Mouse (Mus musculus) hindbrain, embryonic 10.5 days (tissue): ENCODE measurements around the gene Gm6525. TPM values are rescaled to one million over a fixed set of nuclear protein-coding genes. Genes with fewer than 3 reads are reported as not detected.

Experiments used
- DNase-seq: peaks from one replicate; pipeline ENCODE4 v3.0.0-alpha.2; 2017; ENCODE audit warnings: low spot score
- H3K27ac ChIP-seq: fragments of 300-500 bp; sonication (generic); 2 replicates; pipeline ENCODE4 v1.5.1; 2016; ENCODE audit warnings: mild to moderate bottlenecking, moderate library complexity
- H3K27me3 ChIP-seq: fragments of 300-500 bp; sonication (generic); 2 replicates; pipeline ENCODE4 v1.6.1; 2016; ENCODE audit warnings: mild to moderate bottlenecking; ENCODE audit not compliant: poor library complexity, insufficient read depth, severe bottlenecking
- H3K36me3 ChIP-seq: fragments of 300-500 bp; sonication (generic); 2 replicates; pipeline ENCODE4 v1.6.1; 2016; ENCODE audit warnings: mild to moderate bottlenecking, moderate library complexity
- H3K4me1 ChIP-seq: fragments of 300-500 bp; sonication (generic); replicated peaks from 2 replicates; pipeline ENCODE4 v1.6.1; 2016; ENCODE audit warnings: mild to moderate bottlenecking
- H3K4me3 ChIP-seq: fragments of 300-500 bp; sonication (generic); 2 replicates; pipeline ENCODE4 v1.5.1; 2016; ENCODE audit warnings: mild to moderate bottlenecking, moderate library complexity
- H3K9me3 ChIP-seq: fragments of 300-500 bp; sonication (generic); 2 replicates; pipeline ENCODE4 v1.6.1; 2016; ENCODE audit warnings: mild to moderate bottlenecking, moderate library complexity
- WGBS: fragments of 180-500 bp; shearing (Covaris S2); methylation state at CpG from one replicate; pipeline ENCODE4 v1.1.7; 2016; 5-methylcytosine and 5-hydroxymethylcytosine counted together
- polyA plus RNA-seq: library from polyadenylated mRNA; unstranded; fragments of >200 nt; fragmentation: Nextera tagmentation; extraction: Ambion mirVana; gene quantifications from 2 replicates; pipeline ENCODE4 v1.2.1, GENCODE M21; 2016

Gm6525 gene
- polyA plus RNA-seq, 1 experiment from 2014 or later = 1.9 TPM

DNA sequence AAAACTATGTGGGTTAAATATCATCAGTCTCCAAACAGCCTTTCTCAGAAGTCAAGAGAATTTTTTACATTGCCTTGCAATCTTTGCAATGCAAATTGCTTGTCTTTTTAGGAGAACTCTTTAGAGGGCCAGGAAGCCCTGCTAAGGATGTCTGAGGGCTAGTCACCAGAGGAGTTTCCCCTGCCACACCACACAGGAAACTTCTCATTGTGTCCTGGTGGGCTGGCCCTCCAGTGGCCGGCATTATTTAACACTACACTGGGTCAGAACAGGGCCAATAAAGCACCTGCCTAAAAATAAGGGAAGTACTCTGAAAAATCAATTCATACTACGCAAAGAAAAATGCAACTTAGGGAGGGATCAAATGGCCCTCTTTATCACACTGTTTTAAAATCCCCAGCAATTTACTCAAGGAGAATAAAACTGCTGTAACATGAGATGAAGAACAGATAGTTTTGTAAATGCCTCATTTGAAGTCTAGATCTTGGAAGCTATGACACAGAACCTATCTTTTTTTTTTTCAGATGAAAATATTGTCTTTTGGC is 45.3 kb downstream of the Gm6525 start:
- peak overlapping the region; percentile 64 for H3K4me3 ChIP-seq
- H3K27ac ChIP-seq = peak overlapping the region; percentile 93
- H3K9me3 ChIP-seq = no peaks in the 10 kb centered on the region
- H3K4me1 ChIP-seq = peaks cover 67% of the 10 kb centered on the region
- DNase-seq = no peak
- H3K36me3 ChIP-seq = no peaks in the 10 kb centered on the region
- 14% methylated on average over 2 of the region's 2 CpGs for WGBS
- H3K27me3 ChIP-seq = no peaks in the 10 kb centered on the region; the same call in 1 of the 2 replicates

DNA sequence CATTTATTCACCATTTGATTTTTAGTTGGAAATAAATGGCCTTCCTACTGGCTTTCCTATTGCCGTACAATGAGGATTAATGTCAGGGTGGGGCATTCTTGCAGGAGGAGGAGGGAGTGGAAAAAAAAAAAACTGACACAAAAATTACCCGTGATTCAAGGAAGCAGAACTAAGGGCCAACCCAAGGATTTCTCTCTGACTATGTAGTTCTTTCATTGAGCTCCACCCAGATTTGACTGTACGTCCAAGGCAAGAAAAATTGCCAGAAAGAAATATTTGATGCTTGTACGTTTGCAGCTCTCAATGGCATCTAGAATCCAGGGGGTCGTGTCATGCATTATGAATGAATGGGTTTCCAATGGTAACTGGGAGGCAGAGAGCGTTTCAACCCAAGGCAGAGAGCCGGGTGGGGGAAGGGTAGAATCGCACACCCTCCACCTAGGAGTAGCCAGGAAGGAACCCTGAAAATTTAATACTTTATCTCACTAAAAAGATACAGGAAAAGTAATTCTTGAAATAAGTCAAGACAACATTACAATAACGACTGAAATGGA is 45.9 kb downstream of the Gm6525 start:
- Histone ChIP-seq H3K36me3 (no peaks in the 10 kb centered on the region), H3K27me3 (no peaks in the 10 kb centered on the region; the same call in 1 of the 2 replicates), H3K9me3 (no peaks in the 10 kb centered on the region), H3K4me1 (peaks cover 66% of the 10 kb centered on the region), H3K27ac (peak overlapping the region; percentile 93), H3K4me3 (peak overlapping the region; percentile 64)
- WGBS = 4% methylated on average over 9 of the region's 9 CpGs
- peak; percentile 61 for DNase-seq

DNA sequence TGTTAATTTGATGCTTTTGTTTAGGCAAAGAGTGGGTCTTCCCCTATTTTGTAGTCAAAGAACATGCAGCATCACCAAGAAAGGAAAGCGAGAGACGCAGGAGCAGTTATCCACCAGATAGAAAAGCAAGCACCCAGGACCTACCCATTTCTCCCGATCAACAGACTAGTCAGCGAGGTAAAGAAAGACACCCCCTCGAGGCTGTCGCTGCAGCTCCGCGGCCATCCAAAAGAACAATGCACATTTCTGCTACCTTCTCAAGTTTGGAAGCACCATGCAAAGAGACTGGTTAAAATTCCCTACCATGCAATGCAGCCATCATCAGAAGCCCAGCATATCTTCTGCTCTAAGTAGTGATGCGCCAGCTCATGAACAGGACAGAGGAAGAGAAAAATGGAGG is 46.4 kb downstream of the Gm6525 start:
- no peak for DNase-seq
- no peaks in the 10 kb centered on the region for H3K36me3 ChIP-seq
- under 1% methylated on average over 9 of the region's 9 CpGs for WGBS

DNA sequence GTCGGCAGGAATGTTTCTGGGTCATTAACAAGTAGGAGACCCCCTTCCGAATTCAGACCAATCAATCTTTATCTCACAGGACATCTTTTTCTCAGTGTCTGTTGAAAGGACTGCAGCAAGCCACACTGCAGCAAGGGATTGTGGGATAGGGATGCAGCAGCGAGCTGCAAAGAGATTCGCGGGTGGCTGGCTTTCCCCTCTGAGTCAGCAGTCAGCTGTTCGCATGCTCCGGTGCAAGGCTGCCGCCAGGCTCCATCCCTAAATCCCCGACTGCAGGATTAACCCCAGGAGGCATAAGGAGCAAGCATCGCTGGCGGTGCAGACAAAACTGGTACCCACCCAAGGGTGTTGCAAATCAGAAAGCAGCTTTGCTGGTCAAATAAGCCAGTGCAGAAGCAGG is 46.8 kb downstream of the Gm6525 start:
- peak; percentile 74 for DNase-seq
- under 1% methylated on average over 11 of the region's 11 CpGs for WGBS
- Histone ChIP-seq H3K9me3 (no peaks in the 10 kb centered on the region), H3K27ac (peak overlapping the region; percentile 93), H3K4me1 (peaks cover 56% of the 10 kb centered on the region), H3K4me3 (peak overlapping the region; percentile 64), H3K27me3 (no peaks in the 10 kb centered on the region; the same call in 1 of the 2 replicates), H3K36me3 (no peaks in the 10 kb centered on the region)

More for the DNA sequence above, 46.4 kb downstream of the Gm6525 start:
- Histone ChIP-seq H3K4me3 (peak overlapping the region; percentile 64), H3K27me3 (no peaks in the 10 kb centered on the region; the same call in 1 of the 2 replicates), H3K4me1 (peaks cover 60% of the 10 kb centered on the region), H3K27ac (peak overlapping the region; percentile 93), H3K9me3 (no peaks in the 10 kb centered on the region)

Other genes with a start within 250 kb of the Gm6525 start
- gene Tmem131l, start 133.9 kb upstream of the Gm6525 start, polyA plus RNA-seq = 70.2 and 70.8 TPM in 2 replicates
- 10.0 and 14.2 TPM in 2 replicates for gene Mnd1, start 18.3 kb upstream of the Gm6525 start, polyA plus RNA-seq
- gene Trim2, start 132.8 kb downstream of the Gm6525 start, polyA plus RNA-seq = 65.9 and 87.0 TPM in 2 replicates